Mouse (Mus musculus) hindbrain, embryonic 10.5 days (tissue): ENCODE data around the gene Tcp11x2. TPM values are rescaled to one million over a fixed set of nuclear protein-coding genes. Genes with fewer than 3 reads are reported as not detected.

Experiments
- polyA plus RNA-seq: library from polyadenylated mRNA; unstranded; fragments of >200 nt; fragmentation: Nextera tagmentation; extraction: Ambion mirVana; gene quantifications from 2 replicates; pipeline ENCODE4 v1.2.1, GENCODE M21; 2016

Gene Tcp11x2
- polyA plus RNA-seq, 1 experiment from 2014 or later: not detected

Other genes with a start within 250 kb of the Tcp11x2 start
- not detected in 2 replicates for gene AV320801, start 199.2 kb downstream of the Tcp11x2 start, polyA plus RNA-seq
- not detected in 2 replicates for gene Nxf7, start 95.0 kb downstream of the Tcp11x2 start, polyA plus RNA-seq
- not detected in 2 replicates for gene Prame, start 66.1 kb downstream of the Tcp11x2 start, polyA plus RNA-seq
- not detected in 2 replicates for gene Tmsb15a, start 31.5 kb upstream of the Tcp11x2 start, polyA plus RNA-seq
- gene Armcx5, start 48.9 kb upstream of the Tcp11x2 start, polyA plus RNA-seq: 8.8 and 9.7 TPM in 2 replicates
- gene Gprasp1, start 48.9 kb upstream of the Tcp11x2 start, polyA plus RNA-seq: 46.1 and 48.6 TPM in 2 replicates
- 46.1 and 51.0 TPM in 2 replicates for gene Bhlhb9, start 103.8 kb upstream of the Tcp11x2 start, polyA plus RNA-seq
- gene Gprasp2, start 145.2 kb upstream of the Tcp11x2 start, polyA plus RNA-seq: 23.9 and 31.5 TPM in 2 replicates